Comparison of ENCODE assay signal across 20 mouse cellular contexts in the genomic region with DNA sequence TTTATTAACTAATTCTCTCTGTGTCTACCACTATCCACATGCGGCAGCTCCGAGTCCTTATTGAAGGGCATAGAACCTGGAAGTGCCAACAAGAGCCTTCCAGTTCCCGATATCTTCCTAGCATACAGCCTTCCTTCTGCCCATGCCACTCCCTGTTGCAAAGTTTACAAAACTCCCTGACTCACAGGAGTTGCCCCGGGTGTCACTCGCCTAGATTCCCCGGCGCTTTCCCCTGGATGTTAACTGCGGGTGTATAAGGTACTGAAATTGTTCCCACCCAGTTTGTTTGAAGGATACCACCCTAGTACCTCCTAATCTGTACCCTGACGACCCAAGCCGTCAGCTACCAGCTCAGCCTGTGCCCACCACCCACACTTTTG.
A peak's percentile ranks its signal among the peaks of the same experiment; 100 is the strongest.
DNase-seq lines count a peak whose midpoint lies in the region; ATAC-seq and TF ChIP-seq lines count a peak whose summit lies in the region.
"Had no signal": no experiment of that assay in that cellular context is flagged by ENCODE, and none has a peak within 500 bp of the region (broad histone marks: within the 10 kb centered on the region; RNA-seq: fewer than 3 reads in every experiment).

No protein-coding gene starts in this region.

- H3K4me2 ChIP-seq in embryonic facial prominence, embryonic 15.5 days (replicated peaks) = no peak overlapping the region
- H3K4me2 ChIP-seq in heart, postnatal 0 days (ENCODE audit: low read depth, low read length) = no peak overlapping the region
- H3K4me2 ChIP-seq in stomach, postnatal 0 days (replicated peaks; ENCODE audit: low read depth) = peak overlapping the region; percentile 14; the same call in 1 of the 2 replicates
- H3K4me2 ChIP-seq: forebrain, embryonic 15.5 days; hindbrain, embryonic 13.5 days; kidney, embryonic 15.5 days; liver, embryonic 11.5 days; lung, embryonic 15.5 days; neural tube, embryonic 12.5 days had no signal

- no peak for DNase-seq in embryonic facial prominence, embryonic 10.5 days (ENCODE audit: low spot score)
- DNase-seq in heart, postnatal 0 days (ENCODE audit: low spot score) = no peak
- no peak for DNase-seq in heart, postnatal 25 days (ENCODE audit: low spot score)
- peak; percentile 17 for DNase-seq in ovary, adult 18-20 months (ENCODE audit: low spot score)
- no peak for DNase-seq in ovary, postnatal 14 days (ENCODE audit: low spot score)
- DNase-seq in stomach, postnatal 0 days (ENCODE audit: low spot score) = peak; percentile 68
- DNase-seq: B cell, adult 2 months; cerebellum, adult 11-12 months; layer of hippocampus, postnatal 36 days; right cerebral cortex, postnatal 14 days; thymus, adult 18-20 months had no signal

- H3K9ac ChIP-seq in embryonic facial prominence, embryonic 15.5 days = no peak overlapping the region
- H3K9ac ChIP-seq in heart, postnatal 0 days (replicated peaks; ENCODE audit: low read depth, low read length) = no peak overlapping the region
- no peak overlapping the region for H3K9ac ChIP-seq in stomach, postnatal 0 days (ENCODE audit: low read length)
- H3K9ac ChIP-seq: forebrain, embryonic 15.5 days; hindbrain, embryonic 13.5 days; kidney, embryonic 15.5 days; lung, embryonic 15.5 days; neural tube, embryonic 12.5 days had no signal

- no peak overlapping the region for H3K4me3 ChIP-seq in embryonic facial prominence, embryonic 15.5 days (replicated peaks)
- H3K4me3 ChIP-seq in embryonic facial prominence, embryonic 10.5 days = no peak overlapping the region
- H3K4me3 ChIP-seq in heart, postnatal 0 days (ENCODE audit: low read depth, low read length) = no peak overlapping the region
- H3K4me3 ChIP-seq in stomach, postnatal 0 days (ENCODE audit: low read depth, low read length) = no peak overlapping the region
- H3K4me3 ChIP-seq: erythroblast, embryonic 14.5 days; forebrain, embryonic 15.5 days; hindbrain, embryonic 13.5 days; kidney, embryonic 15.5 days; lung, embryonic 15.5 days; midbrain, embryonic 10.5 days; neural tube, embryonic 12.5 days had no signal

- no peak for TF ChIP-seq CTCF in heart, postnatal 0 days (IDR thresholded peaks at IDR 0.05; ENCODE audit: low read depth)
- TF ChIP-seq CTCF in stomach, postnatal 0 days (IDR thresholded peaks at IDR 0.05; ENCODE audit: low read depth) = no peak

- H3K27ac ChIP-seq in embryonic facial prominence, embryonic 15.5 days (replicated peaks) = 0 out of 2 replicates have a peak overlapping the region, but pooled peaks have one; percentile 34
- no peak overlapping the region for H3K27ac ChIP-seq in embryonic facial prominence, embryonic 10.5 days (replicated peaks)
- peak overlapping the region; percentile 20; the same call in 1 of the 2 replicates for H3K27ac ChIP-seq in heart, postnatal 0 days (ENCODE audit: low read depth)
- peak overlapping the region; percentile 78 for H3K27ac ChIP-seq in stomach, postnatal 0 days (replicated peaks)
- H3K27ac ChIP-seq: forebrain, embryonic 15.5 days; hindbrain, embryonic 13.5 days; kidney, embryonic 15.5 days; midbrain, embryonic 10.5 days; neural tube, embryonic 12.5 days had no signal

- intact Hi-C loops in heart, postnatal 25 days (cut with DNase I) = no loop called here

- H3K27me3 ChIP-seq in embryonic facial prominence, embryonic 15.5 days = no peaks in the 10 kb centered on the region
- peaks cover 5% of the 10 kb centered on the region; the same call in 1 of the 2 replicates for H3K27me3 ChIP-seq in embryonic facial prominence, embryonic 10.5 days (replicated peaks; ENCODE audit: low read depth, poor library complexity, severe bottlenecking)
- no peaks in the 10 kb centered on the region for H3K27me3 ChIP-seq in heart, postnatal 0 days (ENCODE audit: control insufficient read depth, insufficient read depth, low read length)
- no peaks in the 10 kb centered on the region for H3K27me3 ChIP-seq in stomach, postnatal 0 days (ENCODE audit: control insufficient read depth, insufficient read depth, low read length)
- H3K27me3 ChIP-seq: forebrain, embryonic 15.5 days; hindbrain, embryonic 13.5 days; kidney, embryonic 15.5 days; lung, embryonic 15.5 days; neural tube, embryonic 12.5 days had no signal

- H3K9me3 ChIP-seq in embryonic facial prominence, embryonic 15.5 days (replicated peaks) = no peaks in the 10 kb centered on the region
- no peaks in the 10 kb centered on the region for H3K9me3 ChIP-seq in embryonic facial prominence, embryonic 10.5 days
- H3K9me3 ChIP-seq in heart, postnatal 0 days (replicated peaks; ENCODE audit: control insufficient read depth, low read length) = no peaks in the 10 kb centered on the region
- no peaks in the 10 kb centered on the region for H3K9me3 ChIP-seq in stomach, postnatal 0 days (ENCODE audit: control insufficient read depth, low read length)
- H3K9me3 ChIP-seq: forebrain, embryonic 15.5 days; hindbrain, embryonic 13.5 days; kidney, embryonic 15.5 days; lung, embryonic 15.5 days; midbrain, embryonic 10.5 days; neural tube, embryonic 12.5 days had no signal

- 78% methylated on average over 10 of the region's 10 CpGs for WGBS in embryonic facial prominence, embryonic 15.5 days
- 90% methylated on average over 10 of the region's 10 CpGs for WGBS in embryonic facial prominence, embryonic 10.5 days
- WGBS in heart, postnatal 0 days = 77% methylated on average over 10 of the region's 10 CpGs
- WGBS in stomach, postnatal 0 days = 54% methylated on average over 10 of the region's 10 CpGs

- peaks cover 26% of the 10 kb centered on the region for H3K4me1 ChIP-seq in embryonic facial prominence, embryonic 15.5 days
- peaks cover 11% of the 10 kb centered on the region for H3K4me1 ChIP-seq in embryonic facial prominence, embryonic 10.5 days
- H3K4me1 ChIP-seq in heart, postnatal 0 days (ENCODE audit: control insufficient read depth, insufficient read depth) = 0 out of 2 replicates have a peak, but pooled peaks cover 4% of the 10 kb centered on the region
- peaks cover 7% of the 10 kb centered on the region for H3K4me1 ChIP-seq in stomach, postnatal 0 days (replicated peaks; ENCODE audit: control insufficient read depth, insufficient read depth)

- TF ChIP-seq EP300 in heart, postnatal 0 days (IDR thresholded peaks at IDR 0.05; ENCODE audit: low read depth) = no peak
- TF ChIP-seq EP300 in stomach, postnatal 0 days (optimal IDR thresholded peaks at IDR 0.05) = no peak

- H3K36me3 ChIP-seq in embryonic facial prominence, embryonic 15.5 days = no peaks in the 10 kb centered on the region
- H3K36me3 ChIP-seq in embryonic facial prominence, embryonic 10.5 days (replicated peaks) = no peaks in the 10 kb centered on the region
- H3K36me3 ChIP-seq in heart, postnatal 0 days (replicated peaks; ENCODE audit: control insufficient read depth, insufficient read depth, low read length) = no peaks in the 10 kb centered on the region
- H3K36me3 ChIP-seq in stomach, postnatal 0 days (ENCODE audit: control insufficient read depth, insufficient read depth, low read length) = no peaks in the 10 kb centered on the region
- H3K36me3 ChIP-seq: forebrain, embryonic 15.5 days; hindbrain, embryonic 13.5 days; kidney, embryonic 15.5 days; lung, embryonic 15.5 days; midbrain, embryonic 10.5 days; neural tube, embryonic 12.5 days had no signal

- no peak for ATAC-seq in embryonic facial prominence, embryonic 15.5 days (ENCODE audit: insufficient number of reproducible peaks, low FRiP score, low TSS enrichment, low read depth)
- ATAC-seq in heart, postnatal 0 days (ENCODE audit: insufficient read depth, low read depth) = no peak
- peak; percentile 90 for ATAC-seq in stomach, postnatal 0 days (ENCODE audit: low FRiP score, low TSS enrichment)
- ATAC-seq: forebrain, embryonic 15.5 days had no signal

Comparison
In these comparisons a context has a peak if more than half of its experiments do, and no peak if none do; other contexts are left out.
1. DNase-seq: peak in ovary, adult 18-20 months (single experiment) and stomach, postnatal 0 days (single experiment); none in embryonic facial prominence, embryonic 10.5 days (single experiment), heart, postnatal 0 days (single experiment), heart, postnatal 25 days (single experiment) and ovary, postnatal 14 days (single experiment).